Mouse (Mus musculus) hindbrain, embryonic 10.5 days (tissue): ENCODE results near the gene Tmprss3. TPM values are rescaled to one million over a fixed set of nuclear protein-coding genes. Genes with fewer than 3 reads are reported as not detected.
A peak's percentile ranks its signal among the peaks of the same experiment; 100 is the strongest.

Experiments
- DNase-seq: peaks from one replicate; pipeline ENCODE4 v3.0.0-alpha.2; 2017; ENCODE audit warnings: low spot score
- H3K27ac ChIP-seq: fragments of 300-500 bp; sonication (generic); 2 replicates; pipeline ENCODE4 v1.5.1; 2016; ENCODE audit warnings: mild to moderate bottlenecking, moderate library complexity
- H3K27me3 ChIP-seq: fragments of 300-500 bp; sonication (generic); 2 replicates; pipeline ENCODE4 v1.6.1; 2016; ENCODE audit warnings: mild to moderate bottlenecking; ENCODE audit not compliant: poor library complexity, insufficient read depth, severe bottlenecking
- H3K36me3 ChIP-seq: fragments of 300-500 bp; sonication (generic); 2 replicates; pipeline ENCODE4 v1.6.1; 2016; ENCODE audit warnings: mild to moderate bottlenecking, moderate library complexity
- H3K4me1 ChIP-seq: fragments of 300-500 bp; sonication (generic); replicated peaks from 2 replicates; pipeline ENCODE4 v1.6.1; 2016; ENCODE audit warnings: mild to moderate bottlenecking
- H3K4me3 ChIP-seq: fragments of 300-500 bp; sonication (generic); 2 replicates; pipeline ENCODE4 v1.5.1; 2016; ENCODE audit warnings: mild to moderate bottlenecking, moderate library complexity
- H3K9me3 ChIP-seq: fragments of 300-500 bp; sonication (generic); 2 replicates; pipeline ENCODE4 v1.6.1; 2016; ENCODE audit warnings: mild to moderate bottlenecking, moderate library complexity
- WGBS: fragments of 180-500 bp; shearing (Covaris S2); methylation state at CpG from one replicate; pipeline ENCODE4 v1.1.7; 2016; 5-methylcytosine and 5-hydroxymethylcytosine counted together
- polyA plus RNA-seq: library from polyadenylated mRNA; unstranded; fragments of >200 nt; fragmentation: Nextera tagmentation; extraction: Ambion mirVana; gene quantifications from 2 replicates; pipeline ENCODE4 v1.2.1, GENCODE M21; 2016

Gene Tmprss3
- polyA plus RNA-seq, 1 experiment from 2014 or later: not detected

DNA sequence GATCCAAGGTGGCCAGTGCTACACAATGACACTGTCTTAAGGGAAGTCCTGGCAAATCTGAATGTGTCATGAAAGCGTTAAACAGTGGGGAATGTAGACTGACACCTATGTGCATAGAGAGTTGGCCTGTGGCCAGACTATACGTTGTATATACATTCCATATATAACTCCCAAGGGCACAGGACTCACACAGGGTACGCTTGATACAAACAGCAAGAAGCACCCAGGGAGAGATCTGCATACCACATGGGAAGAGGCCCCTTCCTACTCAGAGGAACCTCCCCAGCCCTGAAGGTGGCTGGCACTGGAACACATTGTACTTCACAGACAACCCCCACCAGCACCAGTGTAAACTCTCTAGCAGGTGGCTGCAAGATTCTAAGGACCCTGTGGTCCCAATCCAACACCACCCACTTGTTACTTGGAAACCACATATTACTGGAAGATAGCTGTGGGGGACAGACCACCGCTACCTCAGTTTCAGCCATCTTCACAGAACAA is 24.1 kb upstream of the Tmprss3 start:
- Histone ChIP-seq H3K9me3 (no peaks in the 10 kb centered on the region), H3K27me3 (no peaks in the 10 kb centered on the region), H3K36me3 (no peaks in the 10 kb centered on the region), H3K27ac (no peak overlapping the region), H3K4me1 (peaks cover 15% of the 10 kb centered on the region), H3K4me3 (no peak overlapping the region)
- no peak for DNase-seq
- 80% methylated on average over 4 of the region's 4 CpGs for WGBS

DNA sequence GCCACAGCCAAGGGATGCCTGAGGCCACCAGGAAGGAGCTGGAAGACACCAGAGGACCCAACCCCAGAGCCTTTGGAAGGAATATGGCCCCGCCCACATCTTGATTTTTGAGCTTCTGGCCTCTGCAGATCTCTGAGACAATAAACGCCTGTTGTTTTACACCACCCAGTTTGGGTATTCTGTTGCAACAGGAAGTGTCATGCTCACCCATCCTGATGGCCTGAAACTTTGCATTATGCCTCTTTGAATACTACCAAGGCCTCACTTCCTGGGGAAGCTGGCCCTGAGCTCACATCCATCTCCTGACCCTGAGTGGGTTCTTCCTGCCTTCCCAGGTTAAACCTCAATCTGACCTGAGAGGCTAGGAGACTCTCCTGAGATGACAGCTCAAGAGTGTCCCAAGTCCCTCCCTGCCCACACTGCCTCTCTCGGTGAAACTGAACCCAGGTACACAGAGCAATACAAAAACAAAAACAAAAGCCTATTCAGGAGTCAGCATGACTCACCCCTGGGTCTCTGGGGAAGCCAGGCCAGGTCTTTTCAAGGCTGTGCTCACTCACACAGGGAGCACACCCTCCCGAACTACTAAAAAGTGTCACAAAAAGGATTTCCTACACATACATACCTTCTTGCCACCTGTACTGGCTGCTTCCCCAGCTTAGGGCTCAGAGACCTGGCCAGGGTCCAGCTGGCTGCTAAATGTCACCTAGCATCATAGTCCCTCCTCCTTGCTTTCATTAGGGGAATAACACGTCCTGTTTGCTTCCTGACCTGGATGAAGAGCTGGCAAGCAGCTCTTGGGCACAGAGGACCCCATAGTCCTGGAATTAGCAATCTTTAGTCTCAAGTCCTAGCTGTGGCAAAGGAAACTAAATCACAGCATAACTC is 17.5 kb upstream of the Tmprss3 start:
- Histone ChIP-seq H3K4me3 (no peak overlapping the region), H3K4me1 (peaks cover 19% of the 10 kb centered on the region), H3K36me3 (no peaks in the 10 kb centered on the region), H3K27me3 (no peaks in the 10 kb centered on the region), H3K27ac (peak overlapping the region; percentile 26; the same call in 1 of the 2 replicates), H3K9me3 (no peaks in the 10 kb centered on the region)
- WGBS: 45% methylated on average over 5 of the region's 5 CpGs
- DNase-seq: no peak

DNA sequence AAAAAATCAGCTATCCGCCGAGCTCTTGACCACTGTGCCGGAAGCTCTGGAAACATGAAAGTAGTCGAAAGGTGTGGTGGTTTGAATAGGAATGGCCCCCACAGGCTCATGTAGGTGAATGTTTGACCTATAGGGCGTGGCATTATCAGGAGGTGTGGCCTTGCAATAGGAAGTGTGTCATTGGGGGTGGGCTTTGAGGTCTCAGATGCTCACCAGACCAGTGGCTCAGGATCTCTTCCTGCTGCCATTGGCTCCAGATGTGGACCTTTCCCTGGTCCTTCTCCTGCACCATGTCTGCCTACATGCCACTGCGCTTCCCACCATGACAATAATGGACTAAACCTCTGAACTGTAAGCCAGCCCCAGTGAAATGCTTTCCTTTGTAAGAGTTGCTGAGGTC is 13.1 kb upstream of the Tmprss3 start:
- peaks cover 16% of the 10 kb centered on the region for H3K4me1 ChIP-seq
- WGBS: 90% methylated on average over 6 of the region's 6 CpGs
- no peaks in the 10 kb centered on the region for H3K36me3 ChIP-seq
- no peaks in the 10 kb centered on the region for H3K27me3 ChIP-seq
- no peak for DNase-seq
- H3K4me3 ChIP-seq: no peak overlapping the region
- no peak overlapping the region for H3K27ac ChIP-seq
- no peaks in the 10 kb centered on the region for H3K9me3 ChIP-seq

DNA sequence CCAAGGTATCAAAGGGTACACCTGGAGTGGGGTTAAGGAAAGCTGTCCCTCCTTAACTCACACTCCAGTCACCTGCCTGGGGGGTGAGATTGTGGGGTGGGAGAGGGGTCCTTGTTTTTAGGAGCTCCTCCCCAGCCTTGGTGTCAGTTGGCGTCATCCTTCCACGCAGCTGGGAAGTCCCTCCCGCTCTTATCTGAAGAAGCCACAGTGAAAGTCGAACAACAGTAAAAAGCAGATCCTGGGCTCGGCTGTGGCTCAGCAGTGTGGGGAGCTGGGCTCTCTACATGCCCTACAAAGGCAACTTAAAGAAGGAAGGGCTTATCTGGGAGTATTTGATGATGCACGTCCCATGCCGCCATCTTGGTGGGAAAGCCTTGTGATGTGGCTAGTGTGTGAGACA is 11.5 kb upstream of the Tmprss3 start:
- no peaks in the 10 kb centered on the region for H3K9me3 ChIP-seq
- no peaks in the 10 kb centered on the region for H3K36me3 ChIP-seq
- no peak overlapping the region for H3K4me3 ChIP-seq
- DNase-seq: no peak
- H3K27ac ChIP-seq: no peak overlapping the region
- no peaks in the 10 kb centered on the region for H3K27me3 ChIP-seq
- H3K4me1 ChIP-seq: 0 out of 2 replicates have a peak, but pooled peaks cover 3% of the 10 kb centered on the region
- whole genome bisulfite sequencing: 92% methylated on average over 7 of the region's 7 CpGs

- no peaks in the 10 kb centered on the region for H3K4me1 ChIP-seq
- WGBS: 89% methylated on average over 11 of the region's 11 CpGs
- no peaks in the 10 kb centered on the region for H3K9me3 ChIP-seq
- H3K4me3 ChIP-seq: no peak overlapping the region
- DNase-seq: no peak
- no peak overlapping the region for H3K27ac ChIP-seq
- H3K27me3 ChIP-seq: no peaks in the 10 kb centered on the region
- no peaks in the 10 kb centered on the region for H3K36me3 ChIP-seq
Observed at GRCm38 (mm10) chr17:31209376-31209930, 10.7 kb upstream of the Tmprss3 start.

GRCm38 (mm10) chr17:31208654-31209053 is 9.9 kb upstream of the Tmprss3 start:
- Histone ChIP-seq H3K27me3 (no peaks in the 10 kb centered on the region), H3K9me3 (no peaks in the 10 kb centered on the region), H3K27ac (no peak overlapping the region), H3K36me3 (no peaks in the 10 kb centered on the region), H3K4me3 (no peak overlapping the region), H3K4me1 (no peaks in the 10 kb centered on the region)
- 90% methylated on average over 8 of the region's 8 CpGs for WGBS
- DNase-seq: no peak

DNA sequence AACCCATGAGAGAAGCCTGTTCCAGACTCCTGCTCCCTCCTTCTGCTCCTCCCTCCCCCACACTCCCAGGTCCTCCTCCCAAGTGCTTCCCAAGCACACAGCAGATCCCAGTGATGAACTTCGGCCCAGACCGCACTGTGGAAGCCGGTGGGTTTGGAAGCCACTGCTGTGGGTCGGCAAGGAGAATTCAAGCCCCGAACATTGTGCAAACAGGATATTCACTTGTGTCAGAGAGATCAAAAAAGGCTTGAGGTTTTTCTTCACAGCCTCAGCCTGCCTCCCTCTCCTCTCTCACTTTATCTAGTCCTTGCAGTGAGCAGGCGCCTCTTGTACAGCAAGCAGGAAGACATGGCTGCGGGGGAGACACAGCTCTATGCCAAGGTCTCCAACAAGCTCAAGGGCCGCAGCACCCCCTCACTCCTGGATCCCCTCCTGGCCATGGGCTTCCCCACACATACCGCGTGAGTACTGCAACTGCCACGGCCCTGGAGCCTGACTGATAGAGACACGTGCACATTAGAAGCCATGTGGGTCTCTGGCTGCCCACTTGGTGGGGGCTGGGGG is 9.1 kb upstream of the Tmprss3 start, which contains the start of gene Ubash3a:
Gene Ubash3a, plus strand, starts transcription at position 103 of the 564 bp plus-strand sequence.
- WGBS: 83% methylated on average over 12 of the region's 12 CpGs
- DNase-seq: no peak
- Histone ChIP-seq H3K27ac (no peak within 1 kb of the TSS), H3K4me1 (no peaks in the 10 kb centered on the region), H3K4me3 (no peak within 1 kb of the TSS), H3K36me3 (no peaks in the 10 kb centered on the region), H3K27me3 (no peaks in the 10 kb centered on the region), H3K9me3 (no peaks in the 10 kb centered on the region)

GRCm38 (mm10) chr17:31196283-31196682 is 2.5 kb downstream of the Tmprss3 start:
- no peak for DNase-seq
- no peaks in the 10 kb centered on the region for H3K27me3 ChIP-seq
- WGBS: 91% methylated on average over 7 of the region's 7 CpGs
- H3K4me3 ChIP-seq: no peak overlapping the region
- H3K9me3 ChIP-seq: no peaks in the 10 kb centered on the region
- no peak overlapping the region for H3K27ac ChIP-seq
- peaks cover 29% of the 10 kb centered on the region for H3K4me1 ChIP-seq
- H3K36me3 ChIP-seq: no peaks in the 10 kb centered on the region

GRCm38 (mm10) chr17:31195207-31195606 is 3.6 kb downstream of the Tmprss3 start:
- H3K27me3 ChIP-seq: no peaks in the 10 kb centered on the region
- H3K27ac ChIP-seq: no peak overlapping the region
- H3K4me3 ChIP-seq: no peak overlapping the region
- WGBS: 90% methylated on average over 6 of the region's 6 CpGs
- no peaks in the 10 kb centered on the region for H3K36me3 ChIP-seq
- no peak for DNase-seq
- H3K4me1 ChIP-seq: peaks cover 29% of the 10 kb centered on the region
- H3K9me3 ChIP-seq: no peaks in the 10 kb centered on the region

- no peak overlapping the region for H3K4me3 ChIP-seq
- 88% methylated on average over 9 of the region's 9 CpGs for WGBS
Observed at GRCm38 (mm10) chr17:31193360-31193759, 5.4 kb downstream of the Tmprss3 start.

GRCm38 (mm10) chr17:31192663-31193062 is 6.1 kb downstream of the Tmprss3 start:
- Histone ChIP-seq H3K27ac (0 out of 2 replicates have a peak overlapping the region, but pooled peaks have one; percentile 0), H3K9me3 (no peaks in the 10 kb centered on the region), H3K4me3 (no peak overlapping the region), H3K27me3 (no peaks in the 10 kb centered on the region), H3K36me3 (no peaks in the 10 kb centered on the region), H3K4me1 (peaks cover 26% of the 10 kb centered on the region)
- DNase-seq: no peak
- WGBS: 53% methylated on average over 2 of the region's 2 CpGs

More at GRCm38 (mm10) chr17:31193360-31193759, 5.4 kb downstream of the Tmprss3 start:
- Histone ChIP-seq H3K9me3 (no peaks in the 10 kb centered on the region), H3K36me3 (no peaks in the 10 kb centered on the region), H3K27ac (0 out of 2 replicates have a peak overlapping the region, but pooled peaks have one; percentile 0), H3K4me1 (peaks cover 26% of the 10 kb centered on the region), H3K27me3 (no peaks in the 10 kb centered on the region)
- DNase-seq: no peak

DNA sequence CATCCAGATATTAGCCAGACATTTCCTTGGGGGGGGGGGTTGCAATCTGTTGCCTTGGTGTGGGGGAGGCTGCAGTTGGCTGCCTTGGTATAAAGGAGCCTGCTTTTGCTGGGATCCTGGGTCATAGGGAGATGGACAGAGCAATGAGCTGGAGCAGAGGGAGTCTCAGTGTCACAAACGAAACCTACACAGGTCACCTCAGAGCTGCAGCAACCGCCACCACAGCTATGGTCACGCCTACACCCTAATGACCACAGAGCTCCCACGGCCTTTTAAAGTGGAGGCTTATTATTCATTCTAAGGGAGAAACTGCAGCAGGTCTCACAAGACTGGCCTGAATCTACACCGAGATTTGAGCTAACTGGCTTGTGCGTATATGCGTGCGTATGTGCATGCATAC is 7.0 kb downstream of the Tmprss3 start:
- Histone ChIP-seq H3K4me3 (no peak overlapping the region), H3K9me3 (0 out of 2 replicates have a peak, but pooled peaks cover under 1% of the 10 kb centered on the region), H3K27me3 (no peaks in the 10 kb centered on the region), H3K27ac (no peak overlapping the region; the same call in 1 of the 2 replicates), H3K4me1 (peaks cover 26% of the 10 kb centered on the region), H3K36me3 (no peaks in the 10 kb centered on the region)
- 79% methylated on average over 8 of the region's 8 CpGs for WGBS
- no peak for DNase-seq
